Mouse (Mus musculus): ENCODE data around the gene Olfml3. TPM values are rescaled to one million over a fixed set of nuclear protein-coding genes. Genes with fewer than 3 reads are reported as not detected.
A peak's percentile ranks its signal among the peaks of the same experiment; 100 is the strongest.

Olfml3 gene
- total RNA-seq, 2 experiments from 2014 or later = 12.0 to 13.4 TPM

- Histone ChIP-seq H3K27ac (peak overlapping the region; percentile 2; the same call in 1 of the 2 replicates), H3K4me3 (no peak overlapping the region)
- intact Hi-C loops (cut with DNase I) = no loop called here
Observed at GRCm38 (mm10) chr3:103771531-103772130, 33.8 kb upstream of the Olfml3 start.

GRCm38 (mm10) chr3:103766789-103767188, 29.0 kb upstream of the Olfml3 start:
- no peak overlapping the region for H3K27ac ChIP-seq
- no peak for TF ChIP-seq CTCF (IDR thresholded peaks at IDR 0.05)
- H3K4me3 ChIP-seq = no peak overlapping the region
- intact Hi-C loops (cut with DNase I) = no loop called here
- DNase-seq (ENCODE audit: extremely low spot score in 1 of 2, low spot score in 2 of 2) = no peak

More at GRCm38 (mm10) chr3:103771531-103772130, 33.8 kb upstream of the Olfml3 start:
- no peak for TF ChIP-seq CTCF (IDR thresholded peaks at IDR 0.05)
- no peak for DNase-seq (ENCODE audit: extremely low spot score in 1 of 2, low spot score in 2 of 2)

- intact Hi-C loops (cut with DNase I) = loop anchor here (10.0 kb wide), 1 partner anchor 705 kb away; the partner anchor contains the start of gene Nras
- no peak overlapping the region for H3K4me3 ChIP-seq
- DNase-seq (ENCODE audit: extremely low spot score in 1 of 2, low spot score in 2 of 2) = no peak
- TF ChIP-seq CTCF (IDR thresholded peaks at IDR 0.05) = no peak
- H3K27ac ChIP-seq = no peak overlapping the region
Observed at GRCm38 (mm10) chr3:103759261-103759970, 21.6 kb upstream of the Olfml3 start.

GRCm38 (mm10) chr3:103758456-103758855, 20.7 kb upstream of the Olfml3 start:
- no peak overlapping the region for H3K27ac ChIP-seq
- no peak for DNase-seq (ENCODE audit: extremely low spot score in 1 of 2, low spot score in 2 of 2)
- intact Hi-C loops (cut with DNase I) = loop anchor here (10.0 kb wide), 1 partner anchor 704 kb away; the partner anchor contains the start of gene Nras
- TF ChIP-seq CTCF (IDR thresholded peaks at IDR 0.05) = no peak; the same call in 1 of the 2 replicates
- no peak overlapping the region for H3K4me3 ChIP-seq

GRCm38 (mm10) chr3:103756920-103757319, 19.1 kb upstream of the Olfml3 start:
- intact Hi-C loops (cut with DNase I) = loop anchor here (10.0 kb wide), 1 partner anchor 702 kb away; the partner anchor contains the start of gene Nras
- TF ChIP-seq CTCF (IDR thresholded peaks at IDR 0.05) = no peak
- no peak overlapping the region for H3K27ac ChIP-seq
- no peak overlapping the region for H3K4me3 ChIP-seq
- DNase-seq (ENCODE audit: extremely low spot score in 1 of 2, low spot score in 2 of 2) = no peak

- DNase-seq (ENCODE audit: extremely low spot score in 1 of 2, low spot score in 2 of 2) = no peak
- intact Hi-C loops (cut with DNase I) = loop anchor here (10.0 kb wide), 1 partner anchor 701 kb away; the partner anchor contains the start of gene Nras
- Histone ChIP-seq H3K27ac (no peak overlapping the region), H3K4me3 (no peak overlapping the region)
- TF ChIP-seq CTCF (IDR thresholded peaks at IDR 0.05) = no peak
Observed at GRCm38 (mm10) chr3:103755351-103755750, 17.6 kb upstream of the Olfml3 start.

GRCm38 (mm10) chr3:103751558-103751957, 13.8 kb upstream of the Olfml3 start:
- no peak overlapping the region for H3K4me3 ChIP-seq
- H3K27ac ChIP-seq = no peak overlapping the region
- intact Hi-C loops (cut with DNase I) = loop anchor here (10.0 kb wide), 1 partner anchor 697 kb away; the partner anchor contains the start of gene Nras
- TF ChIP-seq CTCF (IDR thresholded peaks at IDR 0.05) = no peak
- no peak for DNase-seq (ENCODE audit: extremely low spot score in 1 of 2, low spot score in 2 of 2)

- Histone ChIP-seq H3K4me3 (no peak overlapping the region), H3K27ac (no peak overlapping the region)
- DNase-seq (ENCODE audit: extremely low spot score in 1 of 2, low spot score in 2 of 2) = no peak
- no peak for TF ChIP-seq CTCF (IDR thresholded peaks at IDR 0.05)
- intact Hi-C loops (cut with DNase I) = no loop called here
Observed at GRCm38 (mm10) chr3:103746711-103747110, 8.9 kb upstream of the Olfml3 start.

- Histone ChIP-seq H3K27ac (no peak overlapping the region), H3K4me3 (no peak overlapping the region)
- intact Hi-C loops (cut with DNase I) = loop anchor here (2.0 kb wide), 1 partner anchor 142 kb away; no protein-coding TSS in a partner anchor
- no peak for TF ChIP-seq CTCF (IDR thresholded peaks at IDR 0.05)
- no peak for DNase-seq (ENCODE audit: extremely low spot score in 1 of 2, low spot score in 2 of 2)
Observed at GRCm38 (mm10) chr3:103745001-103745770, 7.4 kb upstream of the Olfml3 start.

- no peak overlapping the region for H3K27ac ChIP-seq
- intact Hi-C loops (cut with DNase I) = no loop called here
- no peak for DNase-seq (ENCODE audit: extremely low spot score in 1 of 2, low spot score in 2 of 2)
- H3K4me3 ChIP-seq = no peak overlapping the region
- TF ChIP-seq CTCF (IDR thresholded peaks at IDR 0.05) = no peak
Observed at GRCm38 (mm10) chr3:103743208-103743607, 5.4 kb upstream of the Olfml3 start.

- DNase-seq (ENCODE audit: extremely low spot score in 1 of 2, low spot score in 2 of 2) = no peak
- intact Hi-C loops (cut with DNase I) = no loop called here
- no peak for TF ChIP-seq CTCF (IDR thresholded peaks at IDR 0.05)
- Histone ChIP-seq H3K27ac (no peak overlapping the region), H3K4me3 (no peak overlapping the region)
Observed at GRCm38 (mm10) chr3:103740342-103740741, 2.5 kb upstream of the Olfml3 start.
